In genomic region chr15:79075658-79076365, GRCm38 (mm10) we compare ENCODE assay signal across 8 mouse cellular contexts. TPM values are rescaled to one million over a fixed set of nuclear protein-coding genes. Genes with fewer than 3 reads are reported as not detected.
DNase-seq lines count a peak whose midpoint lies in the region; ATAC-seq and TF ChIP-seq lines count a peak whose summit lies in the region.

No protein-coding gene starts in this region.

- H3K4me2 ChIP-seq in kidney, embryonic 15.5 days: peak overlapping the region; percentile 76
- H3K4me2 ChIP-seq in hindbrain, embryonic 12.5 days (replicated peaks): peak overlapping the region; percentile 94
- peak overlapping the region; percentile 97 for H3K4me2 ChIP-seq in midbrain, embryonic 13.5 days (replicated peaks)

- no peak overlapping the region for H3K27ac ChIP-seq in kidney, embryonic 15.5 days
- H3K27ac ChIP-seq in bone marrow, adult 2 months (ENCODE audit: control insufficient read depth, insufficient read depth, low read depth, low read length, poor library complexity): 0 out of 2 replicates have a peak overlapping the region, but pooled peaks have one; percentile 9
- H3K27ac ChIP-seq in hindbrain, embryonic 12.5 days: no peak overlapping the region
- H3K27ac ChIP-seq in midbrain, embryonic 13.5 days: 0 out of 2 replicates have a peak overlapping the region, but pooled peaks have one; percentile 78

- peaks cover 20% of the 10 kb centered on the region for H3K4me1 ChIP-seq in kidney, embryonic 15.5 days
- H3K4me1 ChIP-seq in bone marrow, adult 2 months (ENCODE audit: control insufficient read depth, insufficient read depth, low read length): no peaks in the 10 kb centered on the region; the same call in 1 of the 2 replicates
- peaks cover 10% of the 10 kb centered on the region for H3K4me1 ChIP-seq in hindbrain, embryonic 12.5 days
- peaks cover 25% of the 10 kb centered on the region for H3K4me1 ChIP-seq in midbrain, embryonic 13.5 days (replicated peaks)

- no peak for DNase-seq in kidney, postnatal 10 days
- DNase-seq in urinary bladder, postnatal 36 days (ENCODE audit: low spot score in 2 of 2): no peak
- no peak for DNase-seq in layer of hippocampus, postnatal 14 days (ENCODE audit: low spot score in 2 of 2)

- H3K27me3 ChIP-seq in kidney, embryonic 15.5 days: no peaks in the 10 kb centered on the region
- no peaks in the 10 kb centered on the region for H3K27me3 ChIP-seq in hindbrain, embryonic 12.5 days
- no peaks in the 10 kb centered on the region for H3K27me3 ChIP-seq in midbrain, embryonic 13.5 days

- H3K36me3 ChIP-seq in kidney, embryonic 15.5 days: peaks cover 45% of the 10 kb centered on the region
- H3K36me3 ChIP-seq in hindbrain, embryonic 12.5 days: peaks cover 44% of the 10 kb centered on the region
- peaks cover 41% of the 10 kb centered on the region for H3K36me3 ChIP-seq in midbrain, embryonic 13.5 days

- TF ChIP-seq CTCF in bone marrow, adult 2 months (IDR thresholded peaks at IDR 0.05; ENCODE audit: control insufficient read depth, insufficient read depth, low read length): no peak

- H3K9ac ChIP-seq in kidney, embryonic 15.5 days: peak overlapping the region; percentile 88
- peak overlapping the region; percentile 90 for H3K9ac ChIP-seq in hindbrain, embryonic 12.5 days
- peak overlapping the region; percentile 86 for H3K9ac ChIP-seq in midbrain, embryonic 13.5 days (replicated peaks)

- ATAC-seq in kidney, embryonic 15.5 days (replicated peaks; ENCODE audit: low FRiP score): no peak
- ATAC-seq in hindbrain, embryonic 12.5 days (ENCODE audit: low FRiP score): no peak
- no peak; the same call in 1 of the 2 replicates for ATAC-seq in midbrain, embryonic 13.5 days
- no peak for ATAC-seq in inflammation-experienced regulatory T-cells, adult 6 months

- TF ChIP-seq POLR2A in bone marrow, adult 2 months (IDR thresholded peaks at IDR 0.05; ENCODE audit: borderline replicate concordance, control insufficient read depth, low read depth, low read length): no peak

- no peaks in the 10 kb centered on the region for H3K9me3 ChIP-seq in kidney, embryonic 15.5 days (replicated peaks)
- no peaks in the 10 kb centered on the region for H3K9me3 ChIP-seq in hindbrain, embryonic 12.5 days (replicated peaks)
- H3K9me3 ChIP-seq in midbrain, embryonic 13.5 days: no peaks in the 10 kb centered on the region

- peak overlapping the region; percentile 92 for H3K4me3 ChIP-seq in kidney, embryonic 15.5 days (replicated peaks)
- peak overlapping the region; percentile 93 for H3K4me3 ChIP-seq in bone marrow, adult 2 months (replicated peaks; ENCODE audit: control insufficient read depth, low read depth, low read length)
- H3K4me3 ChIP-seq in hindbrain, embryonic 12.5 days: peak overlapping the region; percentile 90
- peak overlapping the region; percentile 93 for H3K4me3 ChIP-seq in midbrain, embryonic 13.5 days (replicated peaks)

- 32% methylated on average over 15 of the region's 15 CpGs for WGBS in kidney, embryonic 15.5 days
- 26% methylated on average over 15 of the region's 15 CpGs for WGBS in bone marrow, adult 2 months
- 42% methylated on average over 15 of the region's 15 CpGs for WGBS in hindbrain, embryonic 12.5 days
- 39% methylated on average over 15 of the region's 15 CpGs for WGBS in midbrain, embryonic 13.5 days

RNA-seq across cellular contexts. Expression of gene Eif3l, which starts 0.8 kb away (rescaled TPM):
- polyA plus RNA-seq in kidney, embryonic 15.5 days (2015; fragmentation: Nextera tagmentation; extraction: Ambion mirVana): 243 and 247 TPM in 2 replicates
- polyA plus RNA-seq in bone marrow, adult 2 months (2011; ENCODE audit: insufficient read depth, insufficient read length, low replicate concordance, missing spikeins): 60.7 and 112 TPM in 2 replicates
- polyA plus RNA-seq in hindbrain, embryonic 12.5 days (2016; fragmentation: Nextera tagmentation; extraction: Ambion mirVana): 190 and 196 TPM in 2 replicates
- 180 and 186 TPM in 2 replicates for polyA plus RNA-seq in midbrain, embryonic 13.5 days (2015; fragmentation: Nextera tagmentation; extraction: Ambion mirVana)
- polyA plus RNA-seq in inflammation-experienced regulatory T-cells, adult 6 months (2017; shearing (Covaris generic)): 100 to 1,000 TPM; 224 to 286 (median 240) TPM
- 10 to 100 TPM; 82.2 to 83.1 TPM for total RNA-seq in layer of hippocampus, postnatal 14 days (2021)

RNA-seq across cellular contexts. Expression of gene Ankrd54, which starts 13.1 kb away (rescaled TPM):
- 47.7 and 56.3 TPM in 2 replicates for polyA plus RNA-seq in kidney, embryonic 15.5 days (2015; fragmentation: Nextera tagmentation; extraction: Ambion mirVana)
- 27.1 and 43.4 TPM in 2 replicates for polyA plus RNA-seq in bone marrow, adult 2 months (2011; ENCODE audit: insufficient read depth, insufficient read length, low replicate concordance, missing spikeins)
- polyA plus RNA-seq in hindbrain, embryonic 12.5 days (2016; fragmentation: Nextera tagmentation; extraction: Ambion mirVana): 56.8 and 60.3 TPM in 2 replicates
- 52.6 and 56.4 TPM in 2 replicates for polyA plus RNA-seq in midbrain, embryonic 13.5 days (2015; fragmentation: Nextera tagmentation; extraction: Ambion mirVana)
- 10 to 100 TPM in 1 of 3 experiments, 1 to 10 TPM in 2; 5.5 to 10.8 (median 9.2) TPM for polyA plus RNA-seq in inflammation-experienced regulatory T-cells, adult 6 months (2017; shearing (Covaris generic))
- total RNA-seq in layer of hippocampus, postnatal 14 days (2021): 10 to 100 TPM; 18.9 to 19.0 TPM

RNA-seq across cellular contexts. Expression of gene Micall1, which starts 32.9 kb away (rescaled TPM):
- polyA plus RNA-seq in kidney, embryonic 15.5 days (2015; fragmentation: Nextera tagmentation; extraction: Ambion mirVana): 8.6 and 11.0 TPM in 2 replicates
- 4.8 and 20.7 TPM in 2 replicates for polyA plus RNA-seq in bone marrow, adult 2 months (2011; ENCODE audit: insufficient read depth, insufficient read length, low replicate concordance, missing spikeins)
- 12.4 and 16.3 TPM in 2 replicates for polyA plus RNA-seq in hindbrain, embryonic 12.5 days (2016; fragmentation: Nextera tagmentation; extraction: Ambion mirVana)
- 8.6 and 9.5 TPM in 2 replicates for polyA plus RNA-seq in midbrain, embryonic 13.5 days (2015; fragmentation: Nextera tagmentation; extraction: Ambion mirVana)
- 10 to 100 TPM in 2 of 3 experiments, 1 to 10 TPM in 1; 7.0 to 20.8 (median 13.3) TPM for polyA plus RNA-seq in inflammation-experienced regulatory T-cells, adult 6 months (2017; shearing (Covaris generic))
- total RNA-seq in layer of hippocampus, postnatal 14 days (2021): 10 to 100 TPM; 36.5 to 39.3 TPM

RNA-seq across cellular contexts. Expression of gene Galr3, which starts 34.1 kb away (rescaled TPM):
- polyA plus RNA-seq in kidney, embryonic 15.5 days (2015; fragmentation: Nextera tagmentation; extraction: Ambion mirVana): 0.12 and 0.30 TPM in 2 replicates
- polyA plus RNA-seq in bone marrow, adult 2 months (2011; ENCODE audit: insufficient read depth, insufficient read length, low replicate concordance, missing spikeins): not detected in 2 replicates
- not detected in 2 replicates for polyA plus RNA-seq in hindbrain, embryonic 12.5 days (2016; fragmentation: Nextera tagmentation; extraction: Ambion mirVana)
- not detected in 2 replicates for polyA plus RNA-seq in midbrain, embryonic 13.5 days (2015; fragmentation: Nextera tagmentation; extraction: Ambion mirVana)
- polyA plus RNA-seq in inflammation-experienced regulatory T-cells, adult 6 months (2017; shearing (Covaris generic)): not detected
- under 1 TPM in 1 of 2 experiments, not detected in 1; 0.72 TPM for total RNA-seq in layer of hippocampus, postnatal 14 days (2021)

RNA-seq across cellular contexts. Expression of gene H1f0, which starts 47.6 kb away (rescaled TPM):
- 513 and 545 TPM in 2 replicates for polyA plus RNA-seq in kidney, embryonic 15.5 days (2015; fragmentation: Nextera tagmentation; extraction: Ambion mirVana)
- polyA plus RNA-seq in bone marrow, adult 2 months (2011; ENCODE audit: insufficient read depth, insufficient read length, low replicate concordance, missing spikeins): 30.4 and 32.4 TPM in 2 replicates
- polyA plus RNA-seq in hindbrain, embryonic 12.5 days (2016; fragmentation: Nextera tagmentation; extraction: Ambion mirVana): 456 and 488 TPM in 2 replicates
- 329 and 351 TPM in 2 replicates for polyA plus RNA-seq in midbrain, embryonic 13.5 days (2015; fragmentation: Nextera tagmentation; extraction: Ambion mirVana)
- 10 to 100 TPM; 31.0 to 52.3 (median 36.9) TPM for polyA plus RNA-seq in inflammation-experienced regulatory T-cells, adult 6 months (2017; shearing (Covaris generic))
- 10 to 100 TPM; 88.8 to 94.3 TPM for total RNA-seq in layer of hippocampus, postnatal 14 days (2021)

Comparison
In these comparisons a context has a peak if more than half of its experiments do, and no peak if none do; other contexts are left out.
1. H3K27ac ChIP-seq: peak in bone marrow, adult 2 months (single experiment) and midbrain, embryonic 13.5 days (single experiment); none in kidney, embryonic 15.5 days (single experiment) and hindbrain, embryonic 12.5 days (single experiment).
2. Peak in every context shown above with its lines, with median percentiles within 50 percentile points of each other: H3K4me2 ChIP-seq, H3K4me3 ChIP-seq and H3K9ac ChIP-seq.